Mouse (Mus musculus): ENCODE measurements around the gene Dst.

- TF ChIP-seq SIN3A (IDR thresholded peaks at IDR 0.05; ENCODE audit: low read length) (no peak), POLR2A (IDR thresholded peaks at IDR 0.05; ENCODE audit: low read depth, low read length) (no peak), CTCF (conservative IDR thresholded peaks at IDR 0.05 in 1 of 2, IDR thresholded peaks at IDR 0.05 in 1 of 2; ENCODE audit: low read depth in 2 of 2, low read length in 2 of 2) (no peak)
Observed at GRCm38 (mm10) chr1:33898373-33898772, 9.7 kb upstream of the Dst start.
